Mouse (Mus musculus) thymus, adult 2 months (tissue): ENCODE measurements around the gene Arl16.

Experiments
- CTCF ChIP-seq: fragments of 200-500 bp; IDR thresholded peaks from 2 replicates; pipeline ENCODE4 v1.5.1; 2012; ENCODE audit warnings: mild to moderate bottlenecking, control low read depth, low read length, moderate library complexity, borderline replicate concordance; ENCODE audit not compliant: control insufficient read depth, poor library complexity, insufficient read depth; ENCODE audit errors: extremely low read depth
- POLR2A ChIP-seq: fragments of 200-500 bp; IDR thresholded peaks from 2 replicates; pipeline ENCODE4 v1.6.1; 2012; ENCODE audit warnings: mild to moderate bottlenecking, low read length, control low read depth, moderate library complexity; ENCODE audit not compliant: control insufficient read depth, poor library complexity, insufficient read depth; ENCODE audit errors: extremely low read depth

DNA sequence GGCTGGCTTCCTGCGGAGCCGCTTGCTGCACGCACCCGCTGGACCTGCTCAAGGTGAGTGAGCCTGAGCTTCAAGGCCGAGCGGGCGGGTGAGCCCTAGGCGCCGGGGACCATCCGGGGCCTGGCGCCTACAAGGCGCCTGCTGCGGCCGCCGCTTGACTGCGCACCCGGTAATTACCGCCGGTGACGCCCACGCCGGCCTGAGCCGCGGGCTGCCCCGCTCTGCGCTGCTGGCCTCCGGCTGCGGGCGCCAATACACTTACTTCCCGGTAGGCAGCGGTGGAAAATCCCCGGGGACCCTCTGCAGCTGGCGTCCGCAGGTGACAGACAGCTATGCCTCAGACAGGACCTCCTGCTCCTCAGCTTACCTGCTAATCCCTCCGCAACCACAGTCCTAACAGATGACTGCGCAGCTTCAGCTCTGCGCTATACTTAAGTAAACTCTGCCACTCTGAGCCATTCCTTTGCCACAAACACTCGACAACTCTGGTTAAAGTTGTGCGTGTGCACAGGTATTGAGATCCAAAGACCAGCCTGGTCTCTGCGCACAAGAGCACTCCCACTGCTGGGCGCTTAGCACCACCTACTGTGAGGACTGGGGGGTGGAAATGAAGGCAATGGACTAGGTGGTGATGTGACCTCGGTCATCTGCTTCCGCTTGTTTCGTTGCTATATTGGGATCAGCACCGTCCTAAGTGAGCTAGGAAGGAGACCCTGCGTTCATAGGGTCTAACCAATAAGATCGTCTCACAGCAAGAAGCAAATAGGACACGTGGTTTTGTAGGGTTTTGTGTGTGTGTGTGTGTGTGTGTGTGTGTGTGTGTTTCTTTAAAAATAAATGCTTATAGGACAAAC is 24.8 kb upstream of the Arl16 start:
- TF ChIP-seq CTCF (no peak), POLR2A (no peak)
